Mouse (Mus musculus) stomach, postnatal 0 days (tissue): ENCODE data around the gene Ogfod3.

ENCODE experiments used
- CTCF ChIP-seq: IDR thresholded peaks from 2 replicates; pipeline ENCODE4 v1.5.1; 2016; ENCODE audit warnings: antibody characterized with exemption, low read depth, mild to moderate bottlenecking, moderate library complexity
- EP300 ChIP-seq: optimal IDR thresholded peaks from 2 replicates; pipeline ENCODE3; 2016; ENCODE audit warnings: antibody characterized with exemption

DNA sequence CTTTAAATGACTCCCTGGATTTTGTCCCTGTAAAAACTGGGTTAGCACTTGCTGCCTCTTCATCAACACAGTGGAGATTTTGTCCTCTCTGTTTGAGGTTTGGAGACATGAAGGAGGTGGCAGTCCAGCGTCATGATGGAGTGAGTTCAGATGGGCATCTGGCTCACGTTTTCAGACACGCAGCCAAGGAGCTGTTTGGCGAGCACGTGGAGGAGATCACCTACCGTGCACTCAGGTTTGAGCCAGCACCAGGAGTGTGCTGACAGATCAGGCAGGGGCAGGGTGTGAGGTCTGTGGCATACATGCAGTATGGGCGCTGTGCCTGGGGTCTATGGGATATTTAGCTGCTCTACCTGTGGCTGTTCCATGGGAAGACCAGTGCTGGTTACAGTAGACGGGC lies 45.7 kb upstream of the Ogfod3 start:
- TF ChIP-seq CTCF (no peak), EP300 (no peak)
